Mouse (Mus musculus): ENCODE measurements at regions not wholly inside any gene's neighbourhood (a gene's known extent, or its start where the extent isn't known, plus 50 kb on each side); places are given as distances from the start of the nearest gene placed in this dataset.

GRCm38 (mm10) chr3:38131176-38131886 is 353.3 kb downstream of the Ankrd50 start:
- no peak for ATAC-seq (ENCODE audit: low TSS enrichment)

GRCm38 (mm10) chr3:38130088-38130487 is 354.6 kb downstream of the Ankrd50 start:
- ATAC-seq (ENCODE audit: low TSS enrichment): no peak

GRCm38 (mm10) chr3:38129167-38129500 is 355.5 kb downstream of the Ankrd50 start:
- no peak for ATAC-seq (ENCODE audit: low TSS enrichment)

- no peak for ATAC-seq (ENCODE audit: low TSS enrichment)
Observed at GRCm38 (mm10) chr3:38128486-38129166, 356.0 kb downstream of the Ankrd50 start.

GRCm38 (mm10) chr3:38116071-38116787 is 368.4 kb downstream of the Ankrd50 start:
- no peak for ATAC-seq (ENCODE audit: low TSS enrichment)

- ATAC-seq (ENCODE audit: low TSS enrichment): no peak
Observed at GRCm38 (mm10) chr3:38112568-38112967, 372.1 kb downstream of the Ankrd50 start.

GRCm38 (mm10) chr3:38105022-38105857 is 379.4 kb downstream of the Ankrd50 start:
- no peak for ATAC-seq (ENCODE audit: low TSS enrichment)

GRCm38 (mm10) chr3:38104418-38104817 is 380.1 kb upstream of the Gm5148 start:
- ATAC-seq (ENCODE audit: low TSS enrichment): no peak

- no peak for ATAC-seq (ENCODE audit: low TSS enrichment)
Observed at GRCm38 (mm10) chr3:38102985-38103384, 378.7 kb upstream of the Gm5148 start.

- ATAC-seq (ENCODE audit: low TSS enrichment): no peak
Observed at GRCm38 (mm10) chr3:38102181-38102580, 377.9 kb upstream of the Gm5148 start.

GRCm38 (mm10) chr3:38094370-38094979 is 370.2 kb upstream of the Gm5148 start:
- ATAC-seq (ENCODE audit: low TSS enrichment): no peak

GRCm38 (mm10) chr3:38084548-38084947 is 360.3 kb upstream of the Gm5148 start:
- peak; percentile 47; the same call in 1 of the 2 replicates for ATAC-seq (ENCODE audit: low TSS enrichment)

- no peak for ATAC-seq (ENCODE audit: low TSS enrichment)
Observed at GRCm38 (mm10) chr3:38082386-38082785, 358.1 kb upstream of the Gm5148 start.

- ATAC-seq (ENCODE audit: low TSS enrichment): peak; percentile 85
Observed at GRCm38 (mm10) chr3:38076835-38077234, 352.5 kb upstream of the Gm5148 start.

- ATAC-seq (ENCODE audit: low TSS enrichment): no peak
Observed at GRCm38 (mm10) chr3:38073946-38074345, 349.7 kb upstream of the Gm5148 start.

- no peak for ATAC-seq (ENCODE audit: low TSS enrichment)
Observed at GRCm38 (mm10) chr3:38055627-38056026, 331.3 kb upstream of the Gm5148 start.

- no peak for ATAC-seq (ENCODE audit: low TSS enrichment)
Observed at GRCm38 (mm10) chr3:38052941-38053340, 328.7 kb upstream of the Gm5148 start.

- ATAC-seq (ENCODE audit: low TSS enrichment): peak; percentile 79
Observed at GRCm38 (mm10) chr3:38051748-38052147, 327.5 kb upstream of the Gm5148 start.

GRCm38 (mm10) chr3:38050856-38051255 is 326.6 kb upstream of the Gm5148 start:
- no peak for ATAC-seq (ENCODE audit: low TSS enrichment)

- ATAC-seq (ENCODE audit: low TSS enrichment): no peak
Observed at GRCm38 (mm10) chr3:38050366-38050765, 326.1 kb upstream of the Gm5148 start.

- no peak for ATAC-seq (ENCODE audit: low TSS enrichment)
Observed at GRCm38 (mm10) chr3:38049290-38049689, 325.0 kb upstream of the Gm5148 start.
